Mouse (Mus musculus) brain, embryonic 14.5 days (tissue): ENCODE data around the gene Urad.

ENCODE experiments used
- CTCF ChIP-seq: fragments of 200-500 bp; IDR thresholded peaks from 2 replicates; pipeline ENCODE4 v1.5.1; 2012; ENCODE audit warnings: inconsistent platforms, mild to moderate bottlenecking, moderate library complexity, borderline replicate concordance; ENCODE audit not compliant: insufficient read depth, insufficient read length; ENCODE audit errors: extremely low read depth
- POLR2A ChIP-seq: fragments of 200-500 bp; IDR thresholded peaks from 2 replicates; pipeline ENCODE4 v1.6.1; 2012; ENCODE audit warnings: mild to moderate bottlenecking, inconsistent platforms, borderline replicate concordance; ENCODE audit not compliant: poor library complexity, insufficient read depth, insufficient read length, severe bottlenecking; ENCODE audit errors: extremely low read depth

DNA sequence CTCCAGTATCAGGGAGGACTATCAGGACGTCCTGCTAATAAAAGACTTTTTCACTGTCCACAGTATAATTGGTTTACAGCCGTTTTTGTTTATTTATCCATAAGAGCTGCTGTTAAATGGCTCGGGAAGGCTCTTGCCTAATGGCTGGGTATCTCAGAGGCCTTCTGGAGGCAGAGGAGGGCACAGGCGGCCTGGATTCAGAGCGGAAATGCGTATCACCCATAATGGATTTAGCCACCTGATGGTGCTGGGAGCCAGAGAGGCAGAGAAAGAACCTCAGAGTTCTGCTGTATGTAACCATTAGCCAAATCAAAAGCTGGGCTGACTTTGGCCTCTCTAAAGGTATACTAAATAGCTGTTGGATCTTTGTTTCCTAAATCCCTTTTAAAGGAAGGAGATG lies 54.8 kb downstream of the Urad start:
- TF ChIP-seq POLR2A (no peak), CTCF (no peak)
